Mouse (Mus musculus) granulocyte monocyte progenitor cell, adult 5-6 weeks (primary cell): Measurements from ENCODE around the gene Mdk. TPM values are rescaled to one million over a fixed set of nuclear protein-coding genes. Genes with fewer than 3 reads are reported as not detected.

Source experiments
- ATAC-seq: replicated peaks from 2 replicates; pipeline ENCODE4 v1.8.0; 2016; ENCODE audit warnings: mild to moderate bottlenecking, moderate TSS enrichment, inconsistent platforms; ENCODE audit not compliant: poor library complexity, severe bottlenecking
- total RNA-seq, 2 experiments: library from RNA; stranded (forward) in 1 of 2; stranded (reverse) in 1 of 2; fragments of 200-712, 200-1000 nt in 1 of 2; fragments of >200 nt in 1 of 2; fragmentation: Nextera tagmentation in 1 of 2; gene quantifications; 2 replicates each; pipeline ENCODE4 v1.2.3; 2014 to 2017

Gene Mdk
- total RNA-seq, 2 experiments from 2014 or later: 1.3 TPM; not detected in 1

DNA sequence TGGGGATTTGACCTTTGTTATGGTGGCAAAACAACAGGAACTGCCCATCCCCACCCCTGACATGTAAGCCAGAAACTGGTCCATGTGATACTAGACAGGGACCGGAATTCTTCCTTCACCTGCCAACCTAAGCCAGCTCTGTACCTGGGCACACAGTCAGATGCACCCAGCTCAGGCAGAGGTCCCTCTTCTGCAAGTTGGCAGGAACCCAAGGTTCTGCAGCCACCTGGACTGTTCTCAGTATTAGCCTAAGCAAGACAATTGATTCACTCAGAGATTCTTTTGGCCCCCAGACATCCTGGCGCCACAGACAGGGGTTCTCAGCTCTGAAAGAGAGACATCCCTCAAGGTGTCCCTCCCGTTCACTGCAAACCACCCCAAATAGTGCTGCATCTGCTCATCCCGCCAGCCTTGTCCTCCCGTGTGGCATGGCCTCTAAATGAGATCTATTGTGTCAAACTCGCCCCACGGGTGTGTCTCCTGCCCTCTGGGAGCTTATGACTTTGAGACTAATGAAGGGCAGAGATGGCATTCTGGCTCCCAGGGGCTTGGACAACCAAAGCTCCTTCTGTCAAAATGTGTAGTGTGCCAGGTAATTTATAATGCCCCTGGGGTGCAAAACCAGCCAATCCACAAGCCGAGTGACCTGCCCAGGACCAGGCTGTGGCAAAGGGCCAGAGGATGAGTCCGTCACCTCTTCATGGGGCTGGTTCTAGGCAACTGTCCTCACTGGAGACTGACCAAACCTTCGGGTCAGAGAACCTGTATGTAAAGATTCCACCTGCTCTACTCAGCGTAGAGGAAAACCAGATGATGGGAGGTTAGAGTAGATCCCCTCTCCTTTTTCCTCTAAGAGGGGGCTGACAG lies 27.7 kb upstream of the Mdk start:
- ATAC-seq: no peak

- peak; percentile 36 for ATAC-seq
Observed at GRCm38 (mm10) chr2:91958701-91959457, 26.8 kb upstream of the Mdk start.

GRCm38 (mm10) chr2:91958049-91958448 lies 26.0 kb upstream of the Mdk start:
- ATAC-seq: no peak

- ATAC-seq: peak; percentile 65
Observed at GRCm38 (mm10) chr2:91957096-91957495, 25.0 kb upstream of the Mdk start.

DNA sequence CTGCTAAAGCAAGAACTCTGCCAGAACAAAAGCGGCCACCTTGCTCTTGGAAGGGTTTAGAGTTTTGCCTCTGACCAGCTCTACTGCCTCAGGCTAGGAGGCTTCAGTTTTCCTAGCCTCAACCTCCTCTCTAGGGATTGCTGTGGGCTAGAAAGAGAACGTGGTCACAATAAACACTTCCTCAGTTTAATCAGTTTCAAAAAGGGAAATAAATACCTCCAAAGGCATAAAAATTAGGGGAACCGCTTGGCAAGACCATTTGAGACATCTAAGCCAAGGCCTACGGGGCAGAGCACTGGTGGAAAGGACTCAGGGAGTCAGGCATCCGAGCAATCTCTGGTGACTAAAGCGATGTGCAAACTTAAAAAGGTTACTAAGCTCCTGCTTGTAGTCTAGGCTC lies 23.8 kb upstream of the Mdk start:
- peak; percentile 23 for ATAC-seq

GRCm38 (mm10) chr2:91955121-91955591 lies 23.1 kb upstream of the Mdk start:
- no peak for ATAC-seq

- no peak for ATAC-seq
Observed at GRCm38 (mm10) chr2:91953825-91954224, 21.7 kb upstream of the Mdk start.

GRCm38 (mm10) chr2:91950275-91951085 lies 18.4 kb upstream of the Mdk start:
- peak; percentile 65 for ATAC-seq

- peak; percentile 43 for ATAC-seq
Observed at GRCm38 (mm10) chr2:91949411-91950274, 17.5 kb upstream of the Mdk start.

DNA sequence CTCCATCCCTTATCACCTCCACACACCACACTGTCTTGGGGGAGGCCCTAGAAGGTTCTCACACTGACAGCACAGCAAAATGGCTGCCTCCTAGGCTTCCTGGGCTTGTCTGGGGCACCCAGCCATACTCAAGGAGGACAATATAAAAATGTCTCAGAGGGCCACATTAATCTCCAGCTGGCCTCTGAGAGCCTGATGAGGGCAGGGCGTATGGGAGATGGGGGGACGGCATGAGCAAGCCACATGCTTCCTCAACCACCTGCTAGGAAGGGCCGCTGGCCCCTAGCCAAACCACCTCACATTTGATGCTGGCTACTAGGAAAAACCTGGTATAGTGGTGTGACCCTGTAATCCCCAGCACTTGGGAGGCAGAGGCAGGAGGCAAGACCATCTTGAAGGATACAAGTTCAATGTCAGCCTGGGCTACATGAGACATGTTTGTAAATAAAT lies 16.7 kb upstream of the Mdk start:
- ATAC-seq: no peak

DNA sequence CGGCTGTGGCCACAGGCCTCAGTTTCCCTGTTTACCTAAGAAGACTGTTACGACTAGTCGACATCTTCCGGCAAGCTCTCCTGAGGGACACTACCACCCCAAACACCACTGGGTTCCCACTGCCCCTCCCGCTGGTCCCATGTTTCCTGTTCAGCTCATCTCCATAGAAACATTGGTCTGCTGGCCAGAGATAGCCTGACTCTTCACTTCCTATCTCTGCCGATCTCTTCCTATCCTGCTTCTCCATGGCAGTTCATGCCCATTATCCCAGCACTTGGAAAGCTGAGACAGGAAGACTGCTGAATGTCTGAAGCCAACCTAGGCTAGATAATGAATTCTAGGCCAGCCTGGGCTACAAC lies 16.0 kb upstream of the Mdk start:
- ATAC-seq: peak; percentile 11

DNA sequence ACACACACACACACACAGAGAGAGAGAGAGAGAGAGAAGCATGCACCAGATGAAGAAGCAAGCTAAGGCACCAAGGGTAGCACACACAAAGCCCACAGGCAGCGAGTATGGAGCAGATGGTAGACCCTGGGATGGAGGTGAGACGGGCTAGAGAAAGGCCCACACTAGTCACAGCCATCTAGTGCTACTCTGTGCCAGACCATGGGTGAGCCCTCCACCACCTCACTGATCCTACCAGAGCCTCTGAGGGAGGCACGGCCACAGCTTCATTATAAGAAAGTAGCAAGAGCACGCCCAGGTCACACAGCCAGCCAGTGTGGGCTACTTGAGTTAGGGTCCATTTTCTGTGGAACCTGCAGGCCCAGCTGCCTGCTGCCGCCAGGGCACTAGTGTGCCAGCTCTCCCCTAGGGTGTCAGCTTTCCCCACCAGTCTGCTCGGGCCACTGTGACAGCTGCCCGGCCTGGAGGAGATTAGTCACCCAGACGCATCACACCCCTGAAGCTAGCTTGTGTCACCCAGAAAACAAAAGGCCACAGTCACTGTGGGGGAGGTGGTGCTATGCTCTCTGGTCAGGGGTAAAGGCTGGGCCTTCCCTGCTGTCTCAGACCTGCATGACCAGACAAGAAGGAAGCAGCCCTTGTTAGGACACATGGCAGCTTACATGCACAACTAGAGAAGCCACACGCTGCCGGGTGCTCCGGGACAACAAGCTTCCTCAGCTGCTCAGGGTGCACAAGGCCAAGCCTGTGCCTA lies 15.5 kb upstream of the Mdk start:
- peak; percentile 45 for ATAC-seq

GRCm38 (mm10) chr2:91946836-91947235 lies 14.7 kb upstream of the Mdk start:
- no peak for ATAC-seq

GRCm38 (mm10) chr2:91945483-91945882 lies 13.4 kb upstream of the Mdk start, which contains the start of gene Gm9821:
Gene Gm9821, plus strand, starts transcription at chr2:91945703.
- ATAC-seq: no peak

DNA sequence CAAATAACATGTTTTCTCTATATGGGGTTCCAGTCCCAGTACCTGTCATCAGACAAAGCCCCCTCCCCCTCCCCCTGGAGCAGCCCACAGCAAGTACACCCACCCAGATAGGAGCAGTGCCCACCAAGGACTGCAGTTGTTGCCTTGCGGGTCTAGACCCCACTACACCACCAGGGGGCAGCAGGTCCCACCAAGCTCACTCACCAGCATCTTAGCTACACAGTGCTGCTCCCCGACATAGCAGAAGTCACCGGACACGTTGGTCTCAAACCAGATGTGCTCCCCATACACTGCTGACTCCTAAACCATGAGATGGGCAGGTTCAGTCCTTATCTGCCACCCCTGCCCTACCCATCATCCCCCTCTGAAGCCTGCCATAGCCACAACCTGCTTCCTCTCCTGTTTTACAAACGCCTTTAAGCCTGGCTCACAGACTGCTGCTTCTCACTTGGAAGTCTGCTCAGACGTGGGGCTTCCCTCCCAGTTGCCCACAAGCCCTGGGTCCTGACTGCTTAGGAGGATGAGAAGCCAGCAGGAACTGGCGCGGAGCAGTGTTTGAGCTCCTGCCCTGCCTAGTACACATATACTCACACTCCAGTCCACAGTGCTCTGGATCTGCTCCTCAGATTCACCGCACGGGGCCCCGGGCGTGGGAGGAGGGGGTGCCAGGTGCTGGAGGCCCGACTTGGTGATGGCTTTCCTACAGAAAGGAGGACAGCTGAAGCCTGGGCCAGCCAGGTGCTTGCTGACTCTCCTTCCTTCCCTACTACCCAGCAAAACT lies 12.3 kb upstream of the Mdk start:
- peak; percentile 65 for ATAC-seq

DNA sequence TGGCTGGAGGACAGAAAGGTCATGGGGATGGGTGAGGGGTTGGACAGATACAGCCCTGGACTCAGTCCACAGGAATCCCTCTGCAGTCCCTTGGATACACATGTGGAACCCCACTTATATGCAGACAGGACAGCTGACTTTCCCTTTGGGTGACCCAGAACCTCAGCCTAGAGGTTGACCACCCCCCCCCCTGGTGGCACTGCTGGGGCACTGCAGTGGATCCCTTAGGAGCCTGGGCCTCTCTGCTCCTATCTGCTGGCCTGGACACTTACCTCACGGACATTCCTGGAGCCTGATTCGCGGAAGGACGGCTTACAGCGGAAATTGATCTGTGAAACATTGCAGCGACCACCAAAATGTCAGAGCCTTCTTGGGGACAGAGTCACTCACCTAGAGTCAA lies 10.3 kb upstream of the Mdk start:
- peak; percentile 44 for ATAC-seq

GRCm38 (mm10) chr2:91939303-91939935 lies 7.3 kb upstream of the Mdk start:
- ATAC-seq: no peak

- ATAC-seq: no peak
Observed at GRCm38 (mm10) chr2:91936154-91936553, 4.1 kb upstream of the Mdk start.
